Mouse (Mus musculus) heart, postnatal 36 days (tissue): ENCODE measurements around the gene Irx2. TPM values are rescaled to one million over a fixed set of nuclear protein-coding genes. Genes with fewer than 3 reads are reported as not detected.

Experiments
- DNase-seq, 2 experiments: peaks; one replicate each; pipeline ENCODE4 v3.0.0; 2021 to 2022
- intact Hi-C: fragments of 180-260 bp; cut with DNase I; formaldehyde crosslinking; loops from one replicate; pipeline ENCODE4 v1.15.1; 2025
- total RNA-seq, 2 experiments: library from RNA; stranded (reverse); gene quantifications; 2 replicates each; pipeline ENCODE4 v1.2.3; 2021

The Irx2 gene
- total RNA-seq, 2 experiments from 2014 or later: 3.7 to 6.1 TPM

DNA sequence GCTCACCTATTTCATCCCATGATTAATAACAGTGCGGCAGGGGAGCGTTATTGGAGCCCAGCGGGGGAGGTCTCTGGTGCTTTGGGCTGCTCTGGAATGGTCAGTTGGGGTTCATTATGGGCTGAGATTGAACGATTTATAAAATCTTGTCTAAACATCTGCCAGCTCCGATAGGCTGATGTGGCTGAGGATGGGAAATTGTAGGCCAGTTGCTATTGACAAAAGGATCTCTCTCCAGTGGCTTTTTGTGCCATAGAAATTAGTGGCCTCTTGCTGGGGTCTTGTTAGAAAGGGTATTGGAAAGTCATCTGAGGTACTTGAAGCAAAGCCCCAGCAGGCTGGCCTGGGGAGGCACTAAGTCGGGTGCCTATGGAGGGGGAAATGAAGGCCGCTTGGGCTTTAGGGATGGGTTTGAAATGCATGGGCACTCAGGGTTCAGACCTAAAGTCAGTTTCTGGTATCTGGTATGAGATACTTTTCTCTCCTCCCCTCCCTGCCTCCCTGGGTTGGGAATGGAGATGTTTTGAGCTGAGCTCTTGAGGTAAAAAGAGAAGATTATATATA is 6.2 kb downstream of the Irx2 start:
- DNase-seq: no peak
- intact Hi-C loops: no loop called here

DNA sequence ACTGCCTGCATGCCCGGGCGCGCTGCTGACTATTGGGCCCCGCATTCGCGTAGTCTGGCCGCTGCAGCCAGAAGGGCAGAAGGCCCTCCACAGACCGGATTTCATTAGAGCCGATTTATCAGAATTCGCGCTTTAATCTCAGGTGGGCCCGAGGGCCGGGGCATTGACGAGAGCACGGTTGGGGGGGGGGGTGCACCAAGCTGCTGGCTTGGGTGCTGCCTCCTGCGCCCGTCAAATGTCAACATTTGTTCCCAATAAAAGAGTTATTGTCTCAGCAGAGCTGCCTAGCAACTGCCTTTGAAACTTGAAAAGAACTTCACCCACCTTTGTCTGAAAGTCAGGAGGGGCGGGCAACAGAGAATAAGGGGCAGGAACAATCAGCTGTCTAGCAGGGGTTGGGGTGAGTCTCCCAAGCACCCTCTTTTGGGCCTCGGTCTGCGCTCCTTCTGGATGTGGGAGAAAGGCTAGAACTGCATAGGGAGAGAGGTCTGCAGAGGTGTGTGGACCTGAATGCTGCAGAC is 7.8 kb downstream of the Irx2 start:
- intact Hi-C loops: no loop called here
- DNase-seq: no peak

DNA sequence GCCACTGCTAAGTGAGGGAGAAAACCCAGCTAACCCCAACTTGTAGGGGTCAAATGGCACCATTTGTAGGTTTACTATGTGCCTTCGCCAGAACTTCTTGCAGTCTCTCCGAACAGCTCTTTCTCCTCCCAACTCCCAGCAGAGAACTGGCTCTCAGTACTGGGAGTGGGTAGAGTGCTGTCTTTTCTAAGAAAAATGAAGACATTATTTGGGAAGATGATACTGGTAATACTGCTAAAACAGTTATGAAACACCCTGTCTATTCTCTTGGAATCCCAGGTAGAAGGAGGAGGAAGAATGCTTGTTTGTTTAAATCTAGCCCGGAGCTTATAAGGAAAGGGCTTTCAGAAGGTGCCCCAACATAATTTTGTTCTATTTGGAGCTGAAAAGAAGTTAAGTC is 8.9 kb downstream of the Irx2 start:
- intact Hi-C loops: no loop called here
- DNase-seq: no peak

DNA sequence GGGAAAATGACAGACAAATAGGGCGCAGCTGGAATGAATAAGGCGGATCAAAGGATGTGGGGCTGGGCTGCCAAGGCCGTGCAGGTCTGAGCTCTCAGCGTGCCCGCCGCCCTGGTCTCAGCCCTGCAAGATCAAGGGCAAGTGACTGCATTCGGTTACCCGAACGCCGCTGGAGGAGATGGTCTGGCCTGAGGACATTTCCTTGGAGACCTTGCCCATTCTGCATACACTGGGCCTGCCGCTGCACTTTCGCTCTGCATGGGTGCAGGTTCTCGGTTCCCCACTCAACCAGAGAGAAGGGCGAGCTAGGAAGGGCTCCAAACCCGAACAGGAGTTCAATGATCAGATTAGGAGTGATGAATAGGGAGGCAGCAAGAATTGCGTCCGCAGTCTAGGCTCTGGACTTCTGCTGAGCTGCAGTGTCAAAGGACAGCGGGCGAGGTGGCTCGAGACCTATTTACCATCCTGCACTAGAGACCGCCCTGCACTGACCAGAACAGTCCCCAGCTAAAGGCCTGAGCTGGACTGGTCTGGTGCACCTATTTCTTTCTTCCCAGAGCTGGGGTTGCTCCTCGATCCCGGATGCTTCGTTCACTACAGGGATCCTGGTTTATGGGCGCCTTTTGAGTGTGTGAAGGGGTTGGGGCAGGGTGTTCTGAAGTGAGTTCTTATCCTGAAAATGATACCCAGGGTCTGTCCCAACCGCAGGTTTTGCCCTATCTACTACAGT is 9.9 kb downstream of the Irx2 start:
- intact Hi-C loops: no loop called here
- no peak for DNase-seq

DNA sequence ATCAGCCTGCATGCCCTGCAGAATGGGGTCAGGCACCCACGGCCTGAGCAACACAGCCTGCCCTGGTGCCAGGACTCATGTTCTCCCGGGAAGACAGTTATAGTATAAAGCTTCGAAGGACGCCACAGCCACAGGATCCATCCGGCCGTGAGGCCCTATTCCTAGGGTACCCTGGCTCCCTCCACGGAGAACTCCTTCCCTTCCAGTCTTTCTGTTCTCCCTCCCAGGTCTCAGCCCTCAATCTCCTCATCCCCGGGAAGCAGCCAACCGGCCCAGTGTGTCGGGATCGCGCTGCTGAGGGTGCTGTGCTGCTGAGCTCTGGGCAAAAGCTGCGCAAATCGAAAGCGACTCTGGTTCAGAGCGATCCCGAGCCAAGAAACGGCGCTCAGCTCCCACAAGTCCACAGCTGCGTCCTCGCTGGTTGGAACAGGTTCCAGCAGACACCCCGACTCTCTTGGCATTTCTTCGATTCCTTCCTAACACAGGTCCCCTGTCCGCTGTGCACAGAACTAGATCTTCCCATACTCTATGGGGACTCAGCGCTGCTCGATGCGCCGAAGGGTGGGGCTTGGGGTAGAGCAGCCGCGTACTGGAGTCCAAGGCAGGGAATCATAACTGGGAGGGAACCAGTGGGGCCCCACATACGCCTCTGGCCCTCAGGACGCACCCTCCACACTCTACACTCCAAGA is 11.0 kb downstream of the Irx2 start:
- DNase-seq: peak in 1 of 2 experiments; percentile 17
- intact Hi-C loops: no loop called here

DNA sequence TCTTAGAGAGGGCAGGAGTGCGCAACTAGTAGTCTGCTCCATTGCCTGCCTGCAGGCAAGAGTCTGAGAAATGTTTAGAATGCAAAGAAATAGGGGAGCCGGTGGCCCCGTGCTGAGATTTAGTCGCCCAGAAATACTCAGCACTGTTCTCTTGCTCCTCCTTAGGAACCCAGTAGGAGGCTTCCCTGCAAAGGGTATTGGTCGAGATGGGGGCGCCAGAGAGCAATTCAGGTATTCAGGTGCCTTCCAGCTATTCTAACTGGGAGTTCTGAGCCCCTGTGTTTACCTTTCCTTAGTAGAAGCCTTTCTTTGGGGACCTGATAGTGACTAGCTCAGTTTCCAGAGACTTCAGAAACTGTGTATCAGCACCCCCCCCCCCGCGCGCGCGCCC is 11.5 kb downstream of the Irx2 start:
- intact Hi-C loops: no loop called here
- DNase-seq: peak in 1 of 2 experiments; percentile 8

DNA sequence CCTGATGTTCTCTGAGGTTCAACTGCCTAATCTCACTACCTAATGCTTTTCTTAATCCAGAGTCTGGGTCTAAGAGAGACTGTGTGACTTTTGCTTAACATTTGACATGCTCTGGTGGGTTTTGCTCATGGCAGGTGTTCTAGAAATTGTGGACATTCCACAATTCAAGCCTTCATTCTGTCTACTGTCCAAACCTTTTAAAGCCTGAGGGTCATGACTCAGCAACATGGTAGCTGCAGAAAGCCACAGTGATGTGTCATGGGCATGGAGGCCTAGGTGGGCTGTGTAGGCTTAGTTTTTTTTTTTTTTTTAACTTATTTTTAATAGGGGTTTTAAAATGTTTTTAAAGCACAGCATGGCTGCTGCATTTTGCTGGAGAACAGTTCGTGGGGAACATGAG is 27.8 kb downstream of the Irx2 start:
- intact Hi-C loops: no loop called here
- DNase-seq: no peak

DNA sequence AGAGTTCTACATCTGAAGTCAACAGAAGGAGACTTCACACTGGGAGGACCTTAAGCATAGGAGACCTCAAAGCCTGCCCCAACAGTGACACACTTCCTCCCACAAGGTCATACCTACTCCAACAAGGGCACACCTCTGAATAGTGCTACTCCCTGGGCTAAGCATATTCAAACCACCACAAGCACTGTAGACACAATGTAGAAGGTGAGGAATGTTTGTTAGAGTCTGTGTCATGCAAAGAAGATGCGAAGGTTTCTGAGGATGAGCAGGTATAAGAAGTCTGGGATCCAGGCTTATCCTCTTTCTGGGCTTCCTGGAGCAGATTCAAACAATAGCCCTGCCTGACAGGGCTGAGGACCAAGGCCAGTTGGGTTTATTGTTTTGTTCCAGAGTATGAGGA is 47.2 kb downstream of the Irx2 start:
- intact Hi-C loops: no loop called here
- DNase-seq: no peak
